17 mouse cellular contexts compared by ENCODE assay signal in genomic region chrX:153440018-153440417, GRCm38 (mm10). TPM values are rescaled to one million over a fixed set of nuclear protein-coding genes. Genes with fewer than 3 reads are reported as not detected.
DNase-seq lines count a peak whose midpoint lies in the region; ATAC-seq and TF ChIP-seq lines count a peak whose summit lies in the region.
"Had no signal": no experiment of that assay in that cellular context is flagged by ENCODE, and none has a peak within 500 bp of the region (broad histone marks: within the 10 kb centered on the region; RNA-seq: fewer than 3 reads in every experiment).

No protein-coding gene starts in this region.

- POLR2A ChIA-PET in Patski (lab: Charles Lee), result no interaction called here

- peak; percentile 17 for DNase-seq in Patski (ENCODE audit: low read depth, low spot score)
- no peak for DNase-seq in gastrocnemius, postnatal 4 days (ENCODE audit: low spot score in 2 of 2)
- DNase-seq: adrenal gland, adult 2 months; adrenal gland, adult 8-10 months; adrenal gland, postnatal 10 days; adrenal gland, postnatal 14 days; adrenal gland, postnatal 25 days; adrenal gland, postnatal 36 days; B cell, adult 2 months; cerebellum, adult 11 months; cerebellum, adult 11-12 months; cerebellum, adult 18-20 months; cerebellum, adult 2 months; cerebellum, adult 8-10 months had no signal

- ATAC-seq in Patski, result peak; percentile 95
- ATAC-seq: activated CD4-positive, CD25-positive, alpha-beta regulatory T cell, adult 4 months; CD4-positive, CD25-positive, alpha-beta regulatory T cell, adult 4 months had no signal

- H3K27me3 ChIP-seq in Patski, result peaks cover 8% of the 10 kb centered on the region
- H3K27me3 ChIP-seq: CH12.LX had no signal

- in situ Hi-C loops in Patski (cut with MboI; ENCODE audit: low pct_unique_long_range_greater_than_20kb), result no loop called here

- TF ChIP-seq CTCF in Patski (IDR thresholded peaks at IDR 0.05), result no peak

- CTCF ChIA-PET in Patski (lab: Charles Lee), result interaction anchor here (1.1 kb wide), 1 partner anchor 11 kb away, joined by 3 read pairs; no protein-coding TSS in a partner anchor

RNA-seq across cellular contexts. Expression of gene Ubqln2, which starts 58.0 kb away (rescaled TPM):
- polyA plus RNA-seq in Patski (2021), result 66.4 TPM
- total RNA-seq in gastrocnemius, postnatal 4 days (2021), result 10 to 100 TPM; 31.4 to 33.6 TPM
- total RNA-seq: CH12.LX had no signal
